ENCODE assay signal across 13 mouse cellular contexts in genomic region chr5:21526835-21527485, GRCm38 (mm10). TPM values are rescaled to one million over a fixed set of nuclear protein-coding genes. Genes with fewer than 3 reads are reported as not detected.
DNase-seq lines count a peak whose midpoint lies in the region; ATAC-seq and TF ChIP-seq lines count a peak whose summit lies in the region.
"Had no signal": no experiment of that assay in that cellular context is flagged by ENCODE, and none has a peak within 500 bp of the region (broad histone marks: within the 10 kb centered on the region; RNA-seq: fewer than 3 reads in every experiment).

No protein-coding gene starts in this region.

- TF ChIP-seq CTCF in hindbrain, postnatal 0 days (IDR thresholded peaks at IDR 0.05; ENCODE audit: low read depth), result no peak

- 29% methylated on average over 11 of the region's 11 CpGs for WGBS in hindbrain, embryonic 10.5 days
- 16% methylated on average over 11 of the region's 11 CpGs for WGBS in hindbrain, postnatal 0 days
- WGBS in intestine, embryonic 16.5 days, result 67% methylated on average over 11 of the region's 11 CpGs

- H3K36me3 ChIP-seq in hindbrain, embryonic 10.5 days, result no peaks in the 10 kb centered on the region
- no peaks in the 10 kb centered on the region for H3K36me3 ChIP-seq in hindbrain, postnatal 0 days (ENCODE audit: insufficient read depth, low read length)
- H3K36me3 ChIP-seq in intestine, embryonic 16.5 days (ENCODE audit: control insufficient read depth, insufficient read depth, low read length), result no peaks in the 10 kb centered on the region
- H3K36me3 ChIP-seq: embryonic facial prominence, embryonic 15.5 days had no signal

- no peak for ATAC-seq in hindbrain, postnatal 0 days
- no peak for ATAC-seq in intestine, embryonic 16.5 days

- H3K4me3 ChIP-seq in hindbrain, embryonic 10.5 days, result 0 out of 2 replicates have a peak overlapping the region, but pooled peaks have one; percentile 13
- no peak overlapping the region for H3K4me3 ChIP-seq in hindbrain, postnatal 0 days (ENCODE audit: low read length)
- no peak overlapping the region for H3K4me3 ChIP-seq in intestine, embryonic 16.5 days (ENCODE audit: low read length)
- H3K4me3 ChIP-seq: embryonic facial prominence, embryonic 15.5 days had no signal

- H3K4me1 ChIP-seq in hindbrain, embryonic 10.5 days (replicated peaks), result peaks cover 20% of the 10 kb centered on the region
- H3K4me1 ChIP-seq in hindbrain, postnatal 0 days (ENCODE audit: insufficient read depth, low read length), result no peaks in the 10 kb centered on the region
- no peaks in the 10 kb centered on the region for H3K4me1 ChIP-seq in intestine, embryonic 16.5 days (ENCODE audit: control insufficient read depth, insufficient read depth, low read length)
- H3K4me1 ChIP-seq: embryonic facial prominence, embryonic 15.5 days had no signal

- no peaks in the 10 kb centered on the region for H3K27me3 ChIP-seq in hindbrain, embryonic 10.5 days (ENCODE audit: insufficient read depth, poor library complexity, severe bottlenecking)
- H3K27me3 ChIP-seq in hindbrain, postnatal 0 days (ENCODE audit: insufficient read depth, low read length), result no peaks in the 10 kb centered on the region
- H3K27me3 ChIP-seq in intestine, embryonic 16.5 days (replicated peaks; ENCODE audit: control insufficient read depth, insufficient read depth, low read length), result no peaks in the 10 kb centered on the region
- H3K27me3 ChIP-seq: embryonic facial prominence, embryonic 15.5 days had no signal

- H3K9me3 ChIP-seq in hindbrain, embryonic 10.5 days, result 0 out of 2 replicates have a peak, but pooled peaks cover 3% of the 10 kb centered on the region
- H3K9me3 ChIP-seq in hindbrain, postnatal 0 days (ENCODE audit: low read length), result peaks cover 3% of the 10 kb centered on the region; the same call in 1 of the 2 replicates
- H3K9me3 ChIP-seq in intestine, embryonic 16.5 days (ENCODE audit: control insufficient read depth, low read length), result no peaks in the 10 kb centered on the region
- H3K9me3 ChIP-seq: embryonic facial prominence, embryonic 15.5 days had no signal

- no peak overlapping the region for H3K4me2 ChIP-seq in hindbrain, postnatal 0 days (ENCODE audit: low read depth, low read length)
- no peak overlapping the region for H3K4me2 ChIP-seq in intestine, embryonic 16.5 days (ENCODE audit: low read depth, low read length)
- H3K4me2 ChIP-seq: embryonic facial prominence, embryonic 15.5 days; liver, embryonic 11.5 days had no signal

- DNase-seq in hindbrain, embryonic 10.5 days (ENCODE audit: low spot score), result peak; percentile 59
- DNase-seq in hindbrain, postnatal 0 days (ENCODE audit: low spot score), result no peak
- DNase-seq in ovary, postnatal 36 days (ENCODE audit: low spot score), result peak; percentile 19
- no peak for DNase-seq in ovary, adult 18-20 months (ENCODE audit: low spot score)
- no peak for DNase-seq in adrenal gland, adult 2 months
- DNase-seq in urinary bladder, adult 18-20 months (ENCODE audit: low spot score in 2 of 2), result no peak
- DNase-seq: cerebellum, adult 18-20 months; kidney, adult 8-10 months; layer of hippocampus, postnatal 36 days had no signal

- peak overlapping the region; percentile 78 for H3K27ac ChIP-seq in hindbrain, embryonic 10.5 days
- no peak overlapping the region for H3K27ac ChIP-seq in hindbrain, postnatal 0 days
- H3K27ac ChIP-seq in intestine, embryonic 16.5 days (ENCODE audit: low read length), result peak overlapping the region; percentile 82
- H3K27ac ChIP-seq: embryonic facial prominence, embryonic 15.5 days had no signal

- H3K9ac ChIP-seq in hindbrain, postnatal 0 days (replicated peaks; ENCODE audit: low read length), result no peak overlapping the region
- no peak overlapping the region for H3K9ac ChIP-seq in intestine, embryonic 16.5 days (ENCODE audit: low read depth, low read length)
- H3K9ac ChIP-seq: embryonic facial prominence, embryonic 15.5 days had no signal

RNA-seq across cellular contexts. Expression of gene Lrrc17, which starts 16.4 kb away (rescaled TPM):
- polyA plus RNA-seq in hindbrain, embryonic 10.5 days (2016; fragmentation: Nextera tagmentation; extraction: Ambion mirVana), result 6.1 and 12.8 TPM in 2 replicates
- 1.9 and 2.9 TPM in 2 replicates for total RNA-seq in hindbrain, postnatal 0 days (2014; rRNA removed)
- polyA plus RNA-seq in hindbrain, postnatal 0 days (2015; fragmentation: Nextera tagmentation; extraction: Ambion mirVana), result 3.3 and 3.9 TPM in 2 replicates
- 34.1 and 38.0 TPM in 2 replicates for polyA plus RNA-seq in intestine, embryonic 16.5 days (2015; fragmentation: Nextera tagmentation; extraction: Ambion mirVana)
- 1 to 10 TPM; 2.3 to 3.1 TPM for total RNA-seq in adrenal gland, adult 2 months (2021)
- polyA plus RNA-seq in adrenal gland, adult 2 months (2012; rRNA removed), result 0.65 and 0.75 TPM in 2 replicates
- total RNA-seq: monocyte, adult 5-6 weeks had no signal

Comparison
In these comparisons a context has a peak if more than half of its experiments do, and no peak if none do; other contexts are left out.
1. DNase-seq: peak in hindbrain, embryonic 10.5 days (single experiment) and ovary, postnatal 36 days (single experiment); none in hindbrain, postnatal 0 days (single experiment), ovary, adult 18-20 months (single experiment), adrenal gland, adult 2 months (single experiment) and urinary bladder, adult 18-20 months (0 of 2).